Mouse (Mus musculus) brain, adult 2 months (tissue): Measurements from ENCODE around the gene Plcb3.

Experiments
- DNase-seq: peaks from one replicate; pipeline ENCODE4 v3.0.0; 2011; ENCODE audit warnings: low read depth, low spot score

Plcb3 gene

GRCm38 (mm10) chr19:6921647-6922567 is 54.4 kb downstream of the Plcb3 start, which contains the start of gene Esrra:
TSS of gene Esrra (minus strand) at chr19:6921813.
- DNase-seq = peak; percentile 100

GRCm38 (mm10) chr19:6920741-6921636 is 55.3 kb downstream of the Plcb3 start:
- DNase-seq = peak; percentile 54

- DNase-seq = peak; percentile 55
These were observed 56.2 kb downstream of the Plcb3 start for GRCm38 (mm10) chr19:6919876-6920740.

DNA sequence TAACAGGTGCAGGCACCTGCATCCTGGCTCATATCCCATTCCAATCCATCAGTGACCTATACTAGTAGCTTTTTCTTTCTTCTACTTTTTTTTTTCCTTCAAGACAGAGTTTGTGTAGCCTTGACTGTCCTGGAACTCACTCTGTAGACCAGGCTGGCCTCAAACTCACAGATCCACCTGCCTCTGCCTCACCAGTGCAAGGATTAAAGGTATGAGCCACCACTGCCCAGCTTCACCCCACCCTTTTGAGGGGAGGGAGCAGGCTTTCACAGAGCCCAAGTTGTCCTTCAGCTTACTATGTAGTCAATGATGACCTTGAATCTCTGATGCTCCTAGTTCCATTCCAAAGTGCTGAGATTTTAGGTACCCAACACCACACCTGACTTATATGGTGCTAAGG is 56.8 kb downstream of the Plcb3 start:
- DNase-seq = no peak

- DNase-seq = no peak
These were observed 57.9 kb downstream of the Plcb3 start for GRCm38 (mm10) chr19:6918321-6918720.

GRCm38 (mm10) chr19:6916496-6916895 is 59.8 kb downstream of the Plcb3 start:
- no peak for DNase-seq

- no peak for DNase-seq
These were observed 61.0 kb downstream of the Plcb3 start for GRCm38 (mm10) chr19:6915276-6915675.

- DNase-seq = no peak
These were observed 61.7 kb downstream of the Plcb3 start for GRCm38 (mm10) chr19:6914540-6914939.

- DNase-seq = no peak
These were observed 62.3 kb downstream of the Plcb3 start for GRCm38 (mm10) chr19:6913991-6914390.

DNA sequence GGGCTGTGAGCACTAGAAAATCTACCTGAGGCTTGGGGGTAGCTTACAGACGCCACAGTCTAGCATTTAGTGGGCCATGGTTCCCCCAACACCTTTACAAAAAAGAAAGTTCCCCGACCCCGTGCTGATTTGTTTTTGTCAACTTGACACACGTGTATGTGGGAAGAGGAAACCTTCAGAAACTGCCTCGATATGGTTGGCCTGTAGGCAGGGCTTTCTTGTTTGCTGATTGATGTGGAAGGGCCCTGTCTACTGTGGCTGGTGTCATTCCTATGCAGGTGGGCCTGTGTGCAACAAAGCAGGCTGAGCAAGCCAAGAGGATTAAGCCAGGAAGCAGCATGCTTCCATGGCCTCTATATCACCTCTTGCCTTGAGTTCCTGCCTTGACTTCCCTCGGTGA is 63.2 kb downstream of the Plcb3 start:
- DNase-seq = no peak

- DNase-seq = no peak
These were observed 63.9 kb downstream of the Plcb3 start for GRCm38 (mm10) chr19:6912205-6912970.

GRCm38 (mm10) chr19:6911101-6912074 is 64.9 kb downstream of the Plcb3 start:
- no peak for DNase-seq

GRCm38 (mm10) chr19:6910306-6910705 is 66.0 kb downstream of the Plcb3 start:
- peak; percentile 51 for DNase-seq

DNA sequence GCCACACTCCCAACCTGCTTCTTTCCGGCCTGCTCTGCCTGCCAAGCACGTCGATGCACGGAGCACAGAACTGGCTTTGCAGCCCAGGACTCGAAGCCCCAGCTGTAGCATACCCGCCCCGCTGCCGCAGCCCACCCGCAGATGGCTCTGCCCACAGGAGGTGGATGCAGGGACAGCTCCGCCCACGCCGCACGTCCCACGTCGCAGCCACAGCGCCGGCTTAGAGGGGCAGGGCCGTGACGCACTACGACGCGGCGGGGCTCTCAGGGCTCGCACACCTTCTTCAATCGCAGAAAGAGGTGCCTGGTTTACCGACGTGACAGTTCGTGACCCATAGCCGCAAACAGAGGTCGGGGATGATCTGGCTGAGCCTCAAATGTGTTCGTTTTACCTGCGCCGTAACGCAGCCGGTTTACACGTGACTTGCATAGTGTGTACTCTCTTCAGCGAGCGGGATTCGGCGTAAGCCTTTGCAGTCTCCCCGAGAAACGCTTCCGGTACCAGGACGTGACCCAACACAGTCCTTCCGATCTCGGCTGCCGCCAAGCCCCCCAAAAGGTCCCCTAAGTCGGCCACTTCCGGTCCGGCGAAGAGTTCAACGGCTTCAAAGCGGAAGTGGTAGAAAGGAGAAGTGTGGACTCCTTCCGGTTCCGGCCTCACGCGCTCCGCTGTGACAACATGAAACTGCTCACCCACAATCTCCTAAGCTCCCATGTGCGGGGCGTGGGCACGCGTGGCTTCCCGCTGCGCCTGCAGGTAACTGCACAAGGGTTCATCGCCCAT is 66.6 kb downstream of the Plcb3 start, which contains the start of the genes Trmt112 and Prdx5:
Trmt112 (plus strand) TSS at position 192 of the 783 bp plus-strand sequence.
Prdx5 (minus strand) TSS at position 600 of the 783 bp plus-strand sequence.
- DNase-seq = peak; percentile 99

DNA sequence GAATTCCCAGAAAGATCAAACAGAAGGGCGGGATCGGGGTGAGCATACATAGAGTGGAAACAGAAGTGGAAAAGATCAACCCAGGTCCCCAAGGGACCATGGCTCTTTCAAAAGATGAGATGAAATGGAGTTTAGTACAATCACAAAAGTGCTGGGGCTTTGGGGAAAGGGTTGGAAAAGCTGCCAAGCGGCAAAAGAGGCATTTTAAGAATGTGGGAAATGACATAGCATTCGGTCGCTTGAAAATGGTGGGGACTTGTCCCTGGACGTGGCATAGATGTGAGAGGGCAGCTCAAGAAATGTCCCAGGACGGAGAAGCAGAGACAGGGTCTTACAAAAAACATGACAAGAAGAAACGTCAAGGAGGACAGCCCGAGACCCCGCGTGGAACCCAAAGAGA is 67.2 kb downstream of the Plcb3 start:
- no peak for DNase-seq

GRCm38 (mm10) chr19:6907811-6908540 is 68.3 kb downstream of the Plcb3 start:
- no peak for DNase-seq

DNA sequence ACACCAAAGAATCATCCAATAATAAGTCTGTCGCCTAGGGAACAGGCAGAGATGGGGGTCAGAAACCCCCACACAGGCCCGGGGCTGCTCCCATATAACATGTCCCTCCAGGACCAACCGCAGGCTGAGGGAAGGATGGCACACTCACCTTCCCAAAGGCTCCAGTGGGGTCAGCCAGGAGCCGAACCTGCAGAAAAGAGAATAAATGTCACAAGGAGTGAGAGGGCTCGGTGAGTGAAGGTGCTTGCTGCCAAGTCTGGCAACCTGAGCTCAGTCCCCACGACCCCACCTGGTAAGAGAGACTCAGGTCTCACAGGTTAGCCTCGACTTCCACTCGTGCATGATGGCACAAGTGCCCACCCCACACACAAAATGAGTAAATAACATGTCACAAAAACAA is 69.2 kb downstream of the Plcb3 start:
- DNase-seq = no peak

DNA sequence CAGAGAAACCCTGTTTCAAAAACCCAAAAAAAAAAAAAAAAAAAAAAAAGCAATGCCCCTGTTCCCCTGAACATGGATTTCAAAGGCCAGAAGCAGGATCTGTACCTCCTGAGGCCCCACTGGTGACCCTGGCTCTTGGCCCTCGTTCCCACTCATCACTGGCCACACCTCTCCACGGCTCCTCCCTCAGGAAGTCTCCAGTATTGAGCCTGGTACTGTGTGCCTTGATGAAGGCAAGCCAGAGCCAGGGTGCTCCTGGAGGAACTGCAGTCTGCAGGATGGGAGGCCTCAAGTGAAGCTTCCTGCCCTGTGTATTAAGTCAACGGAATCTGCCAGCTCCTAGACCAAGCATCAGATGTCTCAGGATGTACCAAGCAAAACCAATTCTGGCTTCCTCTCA is 70.1 kb downstream of the Plcb3 start:
- DNase-seq = no peak
